Mouse (Mus musculus) liver, adult (tissue): Measurements from ENCODE around the gene Plekhn1.

Source experiments
- GATA4 ChIP-seq: IDR thresholded peaks from 2 replicates; pipeline ENCODE4 v1.6.1; 2014; ENCODE audit warnings: mild to moderate bottlenecking, low read length; ENCODE audit not compliant: insufficient replicate concordance

Gene Plekhn1

GRCm38 (mm10) chr4:156234701-156235213 lies at the start of gene Plekhn1:
Gene Plekhn1 (minus strand): TSS chr4:156234857.
- TF ChIP-seq GATA4: no peak; the same call in 1 of the 2 replicates

DNA sequence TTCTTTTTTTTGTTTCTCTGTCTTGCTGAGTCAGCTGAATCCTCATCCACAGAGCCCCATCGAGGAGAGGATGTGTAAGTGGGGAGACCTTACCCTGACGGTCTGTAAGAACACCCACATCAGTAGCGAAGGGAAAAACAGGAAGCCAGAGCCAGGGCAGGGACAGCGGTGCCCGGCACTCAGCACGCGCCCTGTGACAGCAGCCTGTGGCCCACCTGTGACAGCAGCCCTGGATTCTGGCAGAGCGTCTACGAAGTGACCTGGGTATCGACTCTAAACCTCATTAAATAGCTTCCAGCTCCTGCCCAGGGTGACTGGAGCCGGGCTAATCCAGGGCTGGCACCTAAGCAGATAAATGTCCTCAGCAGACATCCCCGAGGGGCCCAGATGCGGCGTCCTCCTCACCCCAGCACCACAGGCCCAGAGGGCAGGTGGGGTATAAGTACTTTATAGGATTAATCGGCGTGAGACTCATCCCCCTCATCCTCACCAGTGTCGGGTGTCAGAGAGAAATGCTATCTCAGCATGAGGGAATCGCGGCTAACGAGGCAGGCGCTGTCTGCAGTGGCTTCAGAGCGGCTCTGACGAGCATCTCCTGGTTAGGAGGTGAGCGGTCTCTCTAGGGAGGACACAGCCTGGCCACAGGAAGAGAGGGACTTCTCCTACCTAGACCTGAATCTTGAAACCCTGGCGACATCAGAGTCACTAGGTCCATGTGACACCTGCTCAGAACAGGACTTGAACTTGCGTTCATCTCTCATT lies 20.6 kb upstream of the Plekhn1 start, which contains the start of gene Samd11:
TSS of gene Samd11 (minus strand) at position 580 of the 762 bp plus-strand sequence.
- TF ChIP-seq GATA4: no peak

DNA sequence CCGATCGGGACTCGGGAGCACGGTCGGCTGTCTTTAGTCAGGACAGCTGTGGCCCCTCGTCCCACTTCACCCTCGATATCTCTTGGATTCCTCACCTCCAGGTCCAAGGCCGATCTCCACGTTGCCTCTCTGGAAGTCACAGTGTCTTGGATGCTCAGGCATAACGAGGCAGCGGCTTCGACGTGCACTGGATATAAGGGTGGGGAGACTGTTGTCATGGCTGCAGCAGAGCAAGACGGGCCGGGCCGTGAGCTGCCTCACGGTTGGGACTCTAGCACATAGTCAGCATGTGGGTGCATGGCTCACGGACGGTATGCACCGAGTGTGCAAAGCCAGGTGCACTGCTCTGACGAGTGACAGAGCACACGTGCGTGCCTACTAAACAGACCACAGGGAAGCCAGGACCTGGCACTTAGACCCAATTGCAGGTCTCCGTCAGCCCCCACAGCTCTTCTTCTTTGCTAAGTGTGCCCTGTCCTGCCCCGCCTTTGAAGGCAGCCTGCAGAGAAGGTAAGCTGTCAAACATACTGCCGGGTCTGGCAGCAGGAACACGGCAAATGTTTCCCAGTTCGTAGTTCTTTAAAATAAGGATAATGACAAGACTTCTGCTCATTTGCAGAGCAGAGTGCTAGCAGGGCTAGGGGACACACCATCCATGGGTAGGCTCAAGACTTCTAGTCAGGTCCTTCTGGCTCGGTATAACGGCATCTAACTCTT lies 19.9 kb upstream of the Plekhn1 start:
- TF ChIP-seq GATA4: no peak

- no peak for TF ChIP-seq GATA4
Observed at GRCm38 (mm10) chr4:156253043-156253442, 18.4 kb upstream of the Plekhn1 start.

DNA sequence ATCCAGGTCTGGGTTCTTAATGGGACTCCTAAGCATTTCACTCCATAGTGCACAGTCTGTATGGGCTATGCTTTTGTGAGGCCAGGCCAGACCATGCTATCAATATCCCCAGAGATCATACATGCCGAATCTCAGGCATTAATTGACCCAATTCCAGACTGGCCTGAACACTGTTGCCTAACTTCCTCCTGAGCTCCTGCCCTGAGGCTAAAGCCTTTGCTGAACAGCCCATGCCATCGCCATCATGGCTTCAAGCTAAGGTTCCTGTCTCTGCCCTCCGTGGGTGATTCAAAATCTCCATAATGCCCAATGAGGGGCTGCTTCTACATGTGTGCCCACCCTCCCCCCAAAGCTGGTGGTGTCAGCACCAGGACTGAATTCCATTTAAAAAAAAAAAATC lies 18.0 kb upstream of the Plekhn1 start:
- TF ChIP-seq GATA4: no peak

DNA sequence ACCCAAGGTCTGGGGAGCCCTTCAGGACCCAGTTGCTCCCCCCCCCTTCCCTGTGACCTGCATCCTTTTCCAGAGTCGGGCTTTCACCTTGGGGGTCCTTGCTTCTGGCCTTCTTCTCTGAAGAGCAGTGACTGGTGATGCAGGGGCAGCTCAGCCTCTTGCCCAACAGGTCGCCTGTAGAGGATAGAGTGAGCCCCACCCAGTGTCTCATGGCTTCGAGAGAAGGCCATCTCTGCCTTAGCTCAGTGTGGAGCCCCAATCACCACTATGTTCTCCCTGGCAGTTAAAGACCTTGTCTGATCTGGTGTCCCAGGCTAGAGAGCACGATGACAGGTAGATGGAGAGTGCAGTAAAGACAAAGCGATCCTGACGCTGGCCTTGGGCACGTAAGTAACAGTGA lies 17.5 kb upstream of the Plekhn1 start:
- TF ChIP-seq GATA4: no peak

GRCm38 (mm10) chr4:156251081-156251480 lies 16.4 kb upstream of the Plekhn1 start:
- no peak for TF ChIP-seq GATA4

DNA sequence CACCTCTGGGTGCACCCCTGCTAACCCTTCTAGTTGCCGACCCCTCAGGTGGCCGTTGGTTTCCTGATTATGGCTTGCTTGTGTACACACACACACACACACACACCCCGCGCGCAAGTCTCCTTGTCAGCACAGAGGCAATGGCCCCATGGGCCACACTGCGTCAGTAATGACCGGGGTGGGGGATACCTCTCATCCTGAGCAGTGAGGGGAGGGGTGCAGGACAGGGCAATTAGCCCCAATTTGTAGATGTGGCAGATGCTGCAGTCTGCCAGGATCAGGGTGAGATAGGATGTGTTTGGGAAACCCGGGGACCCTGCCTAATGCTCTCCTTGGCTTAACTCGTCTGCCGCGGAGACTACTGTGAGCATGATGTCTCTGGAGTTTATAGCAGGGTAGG lies 14.9 kb upstream of the Plekhn1 start:
- TF ChIP-seq GATA4: no peak

DNA sequence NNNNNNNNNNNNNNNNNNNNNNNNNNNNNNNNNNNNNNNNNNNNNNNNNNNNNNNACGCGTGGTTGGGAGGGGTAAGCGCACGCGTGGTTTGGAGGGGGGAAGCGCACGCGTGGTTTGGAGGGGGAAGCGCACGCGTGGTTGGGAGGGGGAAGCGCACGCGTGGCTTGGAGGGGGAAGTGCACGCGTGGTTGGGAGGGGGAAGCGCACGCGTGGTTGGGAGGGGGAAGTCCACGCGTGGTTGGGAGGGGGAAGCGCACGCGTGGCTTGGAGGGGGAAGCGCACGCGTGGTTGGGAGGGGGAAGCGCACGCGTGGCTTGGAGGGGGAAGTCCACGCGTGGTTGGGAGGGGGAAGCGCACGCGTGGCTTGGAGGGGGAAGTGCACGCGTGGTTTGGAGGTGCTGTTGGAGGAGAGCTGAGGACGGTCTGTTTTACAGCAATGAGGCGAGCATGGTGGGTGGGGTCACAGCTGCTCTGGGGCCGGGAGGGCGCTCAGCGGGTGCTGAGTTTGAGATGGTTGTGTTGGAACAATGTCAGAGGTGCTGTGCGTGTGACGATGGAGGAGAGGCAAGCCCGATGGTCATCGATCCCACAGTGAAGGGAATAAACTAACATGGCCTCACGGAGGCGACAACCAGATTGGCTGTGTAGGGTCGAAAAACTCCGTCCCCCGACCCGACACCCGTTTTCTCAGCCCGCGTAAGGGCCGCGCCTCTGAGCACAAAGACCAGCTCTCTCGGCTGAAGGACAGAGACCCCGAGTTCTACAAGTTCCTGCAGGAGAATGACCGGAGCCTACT lies 2.2 kb upstream of the Plekhn1 start:
- no peak for TF ChIP-seq GATA4

GRCm38 (mm10) chr4:156235808-156236533 lies 1.3 kb upstream of the Plekhn1 start, which contains the start of gene Noc2l:
Gene Noc2l (plus strand): TSS chr4:156236010.
- TF ChIP-seq GATA4: no peak

DNA sequence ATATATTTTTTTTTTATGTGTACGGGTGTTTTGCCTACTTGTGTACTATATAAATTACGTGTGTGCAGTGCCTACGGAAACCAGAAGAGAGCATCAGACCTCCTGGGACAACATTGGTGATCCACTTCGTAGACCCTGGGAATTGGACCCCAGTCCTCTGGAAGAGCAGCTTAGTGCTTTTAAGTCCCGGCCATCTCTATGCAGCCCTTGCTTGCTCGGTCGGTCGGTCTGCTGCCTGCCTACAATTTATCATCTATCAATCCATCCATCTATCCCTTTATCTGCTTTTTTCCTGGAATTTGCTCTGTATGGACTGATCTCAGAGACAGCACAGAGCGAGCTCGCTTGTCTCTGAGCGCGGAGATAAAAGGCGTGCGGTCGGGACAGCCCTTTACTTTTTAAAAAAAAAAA lies 708 bp upstream of the Plekhn1 start:
- TF ChIP-seq GATA4: no peak

DNA sequence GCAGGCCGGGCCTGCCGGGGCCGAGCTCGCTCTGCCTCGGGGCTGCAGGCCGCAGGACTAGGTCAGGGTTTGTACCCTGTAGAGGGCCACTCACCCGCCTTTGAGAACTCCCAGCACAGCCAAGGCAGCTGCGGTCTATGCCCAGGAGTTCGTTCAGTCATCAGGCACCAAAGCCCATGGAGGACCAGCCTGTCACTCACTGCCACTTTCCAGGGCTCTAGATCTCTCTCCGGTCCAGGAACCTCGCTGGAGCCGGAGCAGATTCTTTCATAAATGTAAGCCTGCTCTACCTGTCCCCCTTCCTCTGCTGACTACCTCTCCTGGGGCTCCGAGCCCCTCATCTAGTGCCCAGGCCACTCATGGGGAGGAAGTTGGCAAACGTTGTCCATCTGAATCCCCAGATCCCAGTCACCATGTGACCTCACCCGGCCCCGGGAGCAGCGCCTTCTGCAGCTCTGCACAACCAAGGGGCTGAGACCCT lies 596 bp downstream of the Plekhn1 start:
- no peak for TF ChIP-seq GATA4

GRCm38 (mm10) chr4:156228393-156229024 lies 6.1 kb downstream of the Plekhn1 start:
- TF ChIP-seq GATA4: no peak
